Mouse (Mus musculus) forelimb bud, embryonic 11.5 days (tissue): ENCODE measurements around the gene Bcl9.

ENCODE experiments used
- DNase-seq: peaks from one replicate; pipeline ENCODE4 v3.0.0-alpha.2; 2012; ENCODE audit warnings: low read depth, low spot score

Bcl9 gene

DNA sequence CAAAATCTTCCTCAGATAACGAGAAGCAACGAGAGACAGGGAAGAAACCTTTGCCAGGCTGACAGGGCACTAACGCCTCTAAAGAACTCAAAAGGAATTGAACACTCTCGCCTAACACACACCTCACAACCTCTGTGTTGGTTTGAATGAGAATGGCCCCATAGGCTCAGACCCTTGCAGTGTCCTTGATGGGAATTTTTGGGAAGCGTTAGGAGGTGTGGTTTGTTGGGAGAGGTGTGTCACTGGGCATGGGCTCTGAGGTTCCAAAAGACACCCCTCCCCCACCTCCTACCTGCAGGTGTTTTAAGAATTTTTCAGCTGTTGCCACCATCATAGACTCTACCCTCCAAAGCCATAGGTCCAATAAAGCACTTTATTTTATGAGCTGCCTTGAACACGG is 118.8 kb downstream of the Bcl9 start:
- DNase-seq: no peak

DNA sequence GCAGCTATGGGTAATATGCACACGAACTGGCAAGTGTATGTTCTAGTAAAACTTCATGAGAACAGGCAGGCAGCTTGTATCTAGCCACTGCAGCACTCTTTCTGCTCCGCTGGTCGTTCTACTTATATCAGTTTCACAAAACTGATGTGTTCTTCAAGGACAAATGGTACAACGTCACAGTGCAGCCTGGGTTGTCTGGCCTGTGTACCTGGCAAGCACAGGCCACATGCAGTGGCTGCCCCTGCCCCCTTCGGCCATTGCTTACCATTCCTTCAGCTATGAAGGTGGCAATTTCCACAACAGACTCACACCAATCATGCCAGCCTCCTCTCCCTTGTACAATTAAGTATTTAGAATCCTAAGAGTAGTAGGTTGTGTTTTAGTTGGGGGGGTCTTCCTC is 125.1 kb downstream of the Bcl9 start:
- DNase-seq: no peak

DNA sequence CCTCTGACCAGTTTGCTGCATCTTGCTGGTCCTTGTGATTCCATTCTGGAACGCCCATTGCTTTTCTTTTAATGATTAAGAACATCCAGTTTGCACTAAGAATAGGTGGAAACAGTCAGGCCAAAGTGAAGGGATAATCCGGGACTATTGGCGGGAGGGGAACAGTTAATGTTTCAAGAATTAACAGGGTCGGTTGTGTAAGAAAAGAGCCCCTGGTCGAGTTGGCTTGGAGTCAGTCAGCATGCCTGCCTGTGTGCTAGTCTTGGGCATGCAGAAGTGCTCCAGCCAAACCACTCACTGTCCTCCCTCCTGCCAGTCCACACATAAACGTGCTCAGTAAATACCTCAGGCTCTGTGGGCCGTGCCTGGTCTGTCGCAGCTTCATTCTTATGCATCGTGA is 125.5 kb downstream of the Bcl9 start:
- DNase-seq: no peak

GRCm38 (mm10) chr3:97171531-97171930 is 126.2 kb downstream of the Bcl9 start:
- DNase-seq: no peak

DNA sequence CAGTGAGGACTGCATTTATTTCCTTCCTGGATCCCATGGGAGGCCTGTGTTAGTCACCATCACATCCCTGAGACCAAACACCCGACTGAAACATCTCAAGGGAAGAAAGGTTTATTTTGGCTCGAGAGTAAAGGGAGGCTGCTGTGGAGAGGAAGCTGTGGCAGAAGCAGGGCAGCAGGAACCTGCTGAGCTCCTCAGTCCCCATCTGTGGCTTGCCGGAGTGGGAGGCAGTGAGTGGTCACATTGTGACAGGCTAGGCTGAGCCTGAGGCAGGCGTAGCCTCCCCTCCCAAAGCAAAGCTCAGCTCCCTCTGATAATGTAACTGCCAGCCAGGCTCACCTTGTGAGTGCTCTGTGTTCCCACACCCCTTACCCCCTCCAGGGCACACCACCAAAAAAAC is 130.6 kb downstream of the Bcl9 start:
- no peak for DNase-seq

DNA sequence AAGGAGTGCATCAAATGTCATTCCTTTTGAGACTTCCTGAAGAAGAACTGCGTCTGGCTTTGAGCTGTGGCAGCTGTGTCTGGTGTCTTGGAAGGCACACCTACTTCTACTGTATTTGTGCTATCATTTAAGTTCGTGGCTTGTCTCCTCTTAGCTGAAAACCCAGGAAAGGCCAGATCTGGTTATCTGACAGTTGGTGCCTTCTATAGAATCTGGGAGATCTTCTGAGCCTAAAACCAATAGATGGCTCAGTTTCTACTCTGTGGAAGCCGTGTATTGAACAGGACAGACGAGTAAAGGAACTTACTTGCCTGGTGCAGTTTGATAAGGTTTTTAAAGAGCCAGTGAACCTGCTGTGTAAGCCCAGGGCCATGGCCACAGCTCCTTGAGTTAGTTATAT is 133.2 kb downstream of the Bcl9 start:
- no peak for DNase-seq

GRCm38 (mm10) chr3:97161773-97162172 is 135.9 kb downstream of the Bcl9 start:
- no peak for DNase-seq

- no peak for DNase-seq
These were observed 136.8 kb downstream of the Bcl9 start for GRCm38 (mm10) chr3:97160908-97161307.

DNA sequence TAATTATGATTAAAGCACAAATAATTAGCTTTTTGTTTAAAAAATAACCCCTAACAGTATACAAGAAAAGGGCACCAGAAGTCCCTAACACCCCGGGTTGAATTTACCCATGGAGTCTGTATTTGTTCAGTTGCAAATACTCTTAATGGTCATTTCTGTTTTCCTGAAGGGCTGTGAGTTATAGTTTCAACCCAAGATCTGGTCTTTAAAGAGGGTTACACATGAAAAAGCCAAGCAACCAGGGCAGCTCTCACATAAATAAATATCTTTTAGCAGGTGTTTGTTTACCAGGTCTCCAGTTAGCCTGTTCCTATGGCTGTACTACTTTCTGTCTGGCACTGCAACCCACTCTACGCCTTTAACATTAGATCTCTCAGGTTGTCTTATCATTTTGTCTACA is 137.7 kb downstream of the Bcl9 start:
- DNase-seq: no peak

- no peak for DNase-seq
These were observed 138.2 kb downstream of the Bcl9 start for GRCm38 (mm10) chr3:97159509-97159850.

- DNase-seq: peak; percentile 90
These were observed 138.9 kb downstream of the Bcl9 start, which contains the start of gene Acp6 for GRCm38 (mm10) chr3:97158611-97159508. Gene Acp6 (plus strand): TSS chr3:97158777.

DNA sequence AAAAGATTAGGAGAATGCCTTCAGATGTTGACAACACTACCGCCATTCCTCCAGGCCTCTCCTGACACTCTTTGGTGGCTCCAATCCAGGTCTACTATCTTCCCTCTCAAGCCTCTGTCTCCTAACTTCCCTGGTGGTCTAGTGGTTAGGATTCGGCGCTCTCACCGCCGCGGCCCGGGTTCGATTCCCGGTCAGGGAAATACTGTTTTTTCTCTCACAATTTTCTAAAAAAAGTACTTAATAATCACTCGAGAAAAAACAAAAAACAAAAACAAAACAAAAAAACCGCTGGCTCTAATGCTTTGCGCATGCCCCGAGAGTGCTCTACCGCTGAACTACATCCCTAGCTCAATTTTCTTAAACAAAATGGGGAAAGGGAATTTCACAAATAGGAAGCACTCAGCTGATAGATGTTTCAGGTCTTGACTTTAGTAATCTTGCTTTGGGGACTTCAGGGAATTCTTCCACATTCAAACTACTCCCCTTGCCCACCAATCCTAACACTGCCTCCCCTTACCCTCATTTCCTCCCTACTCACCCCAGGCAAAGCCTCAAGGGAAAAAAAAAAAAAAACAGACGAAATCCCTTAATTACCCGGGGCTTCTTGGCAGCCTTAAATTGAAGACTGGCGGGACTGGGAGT is 139.6 kb downstream of the Bcl9 start:
- peak; percentile 66 for DNase-seq

DNA sequence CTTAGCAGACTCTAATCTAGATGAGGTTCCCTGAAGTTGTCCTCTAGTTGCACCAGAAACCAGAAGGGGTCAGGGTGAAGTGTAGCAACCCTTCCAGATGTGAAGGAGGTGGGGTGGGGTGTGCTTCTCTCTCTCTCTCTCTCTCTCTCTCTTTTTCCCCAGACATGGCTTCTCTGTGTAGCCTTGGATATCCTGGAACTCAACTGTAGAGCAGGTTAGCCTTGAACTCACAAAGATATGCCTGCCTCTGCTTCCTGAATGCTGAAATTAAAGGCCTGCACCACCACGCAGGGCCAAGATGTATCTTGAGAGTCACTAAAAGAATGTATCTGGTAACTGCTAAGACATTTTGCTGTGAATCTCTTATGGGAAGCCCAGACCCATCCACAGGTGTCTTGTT is 140.4 kb downstream of the Bcl9 start:
- no peak for DNase-seq

GRCm38 (mm10) chr3:97156431-97156830 is 141.3 kb downstream of the Bcl9 start:
- no peak for DNase-seq
